Mouse (Mus musculus): ENCODE results near the gene Cdh13.

DNA sequence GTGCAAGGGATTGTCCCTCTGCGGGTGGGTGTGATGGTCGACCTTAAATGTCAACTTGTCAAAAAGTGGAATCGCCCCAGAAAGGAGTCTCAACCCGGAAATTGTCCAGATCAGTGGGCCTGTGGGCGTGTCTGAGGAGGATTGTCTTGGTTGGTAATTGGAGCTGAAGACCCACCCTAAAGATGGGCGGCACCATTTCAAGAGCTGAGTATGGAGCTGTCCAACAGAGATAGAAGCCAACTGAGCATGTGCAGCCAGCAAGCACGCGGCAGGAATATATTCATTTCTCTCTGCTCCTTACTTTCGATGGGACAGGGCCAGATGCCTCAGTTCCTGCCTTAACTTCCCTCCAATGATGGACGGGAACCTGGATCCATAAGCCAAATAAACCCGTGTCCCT, 466.3 kb downstream of the Cdh13 start:
- TF ChIP-seq GATA1 (IDR thresholded peaks at IDR 0.05; ENCODE audit: borderline replicate concordance, low read length) = no peak
- TF ChIP-seq FLI1 (IDR thresholded peaks at IDR 0.05; ENCODE audit: low read length) = no peak

All from megakaryocyte, embryonic 14.5 days (primary cell).